Mouse (Mus musculus) midbrain, embryonic 12.5 days (tissue): ENCODE data around the gene Kctd2. TPM values are rescaled to one million over a fixed set of nuclear protein-coding genes. Genes with fewer than 3 reads are reported as not detected.
A peak's percentile ranks its signal among the peaks of the same experiment; 100 is the strongest.
"Not testable (repeated sequence)": the region's sequence is repeated elsewhere in the genome, so short reads cannot be mapped to it uniquely, and the experiment has no call there.

Experiments
- ATAC-seq: fragments of 200-750 bp; cut with Nextera tagmentation; 2 replicates; pipeline ENCODE4 v1.8.0; 2017; ENCODE audit warnings: low read depth, moderate TSS enrichment, moderate library complexity; ENCODE audit not compliant: low FRiP score
- H3K27ac ChIP-seq: fragments of 300-500 bp; sonication (generic); replicated peaks from 2 replicates; pipeline ENCODE4 v1.5.1; 2016; ENCODE audit warnings: mild to moderate bottlenecking
- H3K27me3 ChIP-seq: fragments of 300-500 bp; sonication (generic); 2 replicates; pipeline ENCODE4 v1.6.1; 2016; ENCODE audit warnings: mild to moderate bottlenecking
- H3K36me3 ChIP-seq: fragments of 300-500 bp; sonication (generic); 2 replicates; pipeline ENCODE4 v1.6.1; 2016
- H3K4me1 ChIP-seq: fragments of 300-500 bp; sonication (generic); 2 replicates; pipeline ENCODE4 v1.6.1; 2016
- H3K4me2 ChIP-seq: fragments of 300-500 bp; sonication (generic); replicated peaks from 2 replicates; pipeline ENCODE4 v1.6.1; 2016; ENCODE audit warnings: mild to moderate bottlenecking, moderate library complexity
- H3K4me3 ChIP-seq: fragments of 300-500 bp; sonication (generic); 2 replicates; pipeline ENCODE4 v1.5.1; 2016; ENCODE audit warnings: mild to moderate bottlenecking
- H3K9ac ChIP-seq: fragments of 300-500 bp; sonication (generic); replicated peaks from 2 replicates; pipeline ENCODE4 v1.6.1; 2016; ENCODE audit warnings: mild to moderate bottlenecking, moderate library complexity
- H3K9me3 ChIP-seq: fragments of 300-500 bp; sonication (generic); 2 replicates; pipeline ENCODE4 v1.6.1; 2016; ENCODE audit warnings: mild to moderate bottlenecking
- WGBS: fragments of 180-500 bp; shearing (Covaris S2); methylation state at CpG from one replicate; pipeline ENCODE4 v1.1.7; 2016; 5-methylcytosine and 5-hydroxymethylcytosine counted together
- polyA plus RNA-seq: library from polyadenylated mRNA; unstranded; fragments of >200 nt; fragmentation: Nextera tagmentation; extraction: Ambion mirVana; gene quantifications from 2 replicates; pipeline ENCODE4 v1.2.1, GENCODE M21; 2016

The Kctd2 gene
- polyA plus RNA-seq, 1 experiment from 2014 or later = 32.0 TPM

DNA sequence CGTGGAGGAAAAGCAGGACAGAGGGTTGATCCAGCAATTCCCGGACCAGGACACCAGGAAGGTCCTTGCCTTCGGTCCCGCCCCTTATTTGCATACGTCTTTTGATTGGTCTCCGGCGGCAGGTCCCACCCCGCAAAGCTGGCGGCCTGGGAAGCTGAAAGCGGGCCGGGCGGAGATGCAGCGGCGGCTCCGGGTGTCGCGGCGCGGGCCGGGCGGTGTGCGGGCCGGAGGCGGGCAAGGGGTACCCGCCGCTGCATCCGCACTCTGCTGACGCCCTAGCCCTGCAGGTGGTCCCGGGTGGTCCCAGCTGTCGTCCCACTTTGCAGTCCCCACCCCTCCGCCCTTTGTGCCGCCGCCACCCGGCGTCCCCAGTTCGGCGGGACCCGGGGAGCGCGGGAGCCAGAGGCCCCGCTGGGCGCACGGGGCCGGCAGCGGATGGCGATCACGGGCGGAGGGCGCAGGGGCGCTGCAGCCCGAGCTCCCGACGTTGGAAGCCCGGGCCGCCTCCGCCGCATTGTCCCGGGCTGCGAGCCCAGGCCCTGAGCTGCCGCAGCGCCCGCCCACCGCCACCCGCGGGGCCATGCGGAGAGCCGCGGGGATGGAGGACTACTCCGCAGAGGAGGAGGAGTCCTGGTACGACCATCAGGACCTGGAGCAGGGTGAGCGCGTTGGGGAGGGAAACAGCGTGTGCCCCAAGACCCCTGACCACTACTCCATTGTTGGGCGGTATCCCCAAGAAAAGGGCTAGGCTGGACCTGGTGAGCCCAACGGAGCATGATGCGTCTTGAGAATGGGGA, 38.0 kb upstream of the Kctd2 start, which contains the start of gene Cdr2l:
Cdr2l (plus strand) TSS at position 174 of the 797 bp plus-strand sequence.
- no peaks in the 10 kb centered on the region for H3K36me3 ChIP-seq
- peaks cover 4% of the 10 kb centered on the region; the same call in 1 of the 2 replicates for H3K9me3 ChIP-seq
- peak within 1 kb of the TSS; percentile 95 for H3K27ac ChIP-seq
- H3K4me2 ChIP-seq = peak within 1 kb of the TSS; percentile 86
- H3K9ac ChIP-seq = peak within 1 kb of the TSS; percentile 96
- peak; percentile 91 for ATAC-seq
- H3K4me1 ChIP-seq = peaks cover 43% of the 10 kb centered on the region
- no peaks in the 10 kb centered on the region for H3K27me3 ChIP-seq
- peak within 1 kb of the TSS; percentile 91 for H3K4me3 ChIP-seq
- WGBS = under 1% methylated on average over 76 of the region's 76 CpGs

GRCm38 (mm10) chr11:115382891-115383290, 37.0 kb upstream of the Kctd2 start:
- Histone ChIP-seq H3K4me2 (peak overlapping the region; percentile 86), H3K4me3 (peak overlapping the region; percentile 91), H3K36me3 (0 out of 2 replicates have a peak, but pooled peaks cover 2% of the 10 kb centered on the region), H3K9ac (peak overlapping the region; percentile 96), H3K9me3 (peaks cover 3% of the 10 kb centered on the region; the same call in 1 of the 2 replicates), H3K4me1 (peaks cover 43% of the 10 kb centered on the region), H3K27ac (peak overlapping the region; percentile 95), H3K27me3 (no peaks in the 10 kb centered on the region)
- ATAC-seq = no peak
- 14% methylated on average over 5 of the region's 5 CpGs for WGBS

DNA sequence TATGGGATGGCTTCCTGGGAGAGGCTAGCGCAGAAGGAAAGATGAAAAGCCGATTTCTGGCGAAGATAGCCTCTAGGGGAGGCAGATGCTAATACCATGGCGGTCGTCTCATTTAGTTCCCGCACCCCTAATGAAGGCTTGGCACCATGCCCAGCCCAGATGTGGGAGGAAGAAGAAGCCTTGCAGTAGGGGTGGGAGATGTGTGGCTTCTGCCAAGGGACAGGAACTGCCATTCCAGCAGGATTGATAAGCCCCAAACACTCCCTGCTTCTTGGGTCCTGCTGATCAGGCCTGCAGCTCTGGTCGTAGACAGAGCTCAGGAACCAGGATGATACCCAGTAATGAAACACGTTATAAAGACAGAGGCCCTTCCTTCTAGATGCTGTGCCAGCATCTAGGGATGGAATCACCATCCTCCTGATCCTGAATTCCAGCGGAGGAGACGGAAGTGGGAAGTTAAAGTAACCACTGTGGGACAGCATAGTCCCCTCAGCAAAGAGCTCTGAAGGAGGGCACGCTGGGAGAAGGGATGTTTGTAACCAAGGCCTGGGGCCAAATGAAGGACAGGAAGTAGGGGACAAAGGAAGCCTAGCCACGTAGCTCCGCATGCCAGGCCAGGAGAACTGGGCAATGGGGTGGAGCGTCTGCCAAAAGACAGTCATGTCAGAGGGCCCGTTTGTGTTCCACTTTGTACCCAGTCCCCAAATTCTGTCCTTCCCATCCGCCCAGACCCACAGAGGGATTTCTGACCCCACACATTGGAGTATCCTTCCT, 36.0 kb upstream of the Kctd2 start:
- peak overlapping the region; percentile 86 for H3K4me2 ChIP-seq
- 51% methylated on average over 16 of the region's 16 CpGs for WGBS
- 0 out of 2 replicates have a peak, but pooled peaks cover 2% of the 10 kb centered on the region for H3K36me3 ChIP-seq
- H3K27ac ChIP-seq = peak overlapping the region; percentile 63
- H3K9ac ChIP-seq = peak overlapping the region; percentile 96
- H3K27me3 ChIP-seq = no peaks in the 10 kb centered on the region
- no peak for ATAC-seq
- no peaks in the 10 kb centered on the region for H3K9me3 ChIP-seq
- H3K4me3 ChIP-seq = peak overlapping the region; percentile 91
- peaks cover 43% of the 10 kb centered on the region for H3K4me1 ChIP-seq

GRCm38 (mm10) chr11:115384587-115384986, 35.3 kb upstream of the Kctd2 start:
- Histone ChIP-seq H3K9me3 (no peaks in the 10 kb centered on the region), H3K27me3 (no peaks in the 10 kb centered on the region), H3K4me1 (peaks cover 43% of the 10 kb centered on the region), H3K4me3 (no peak overlapping the region), H3K4me2 (peak overlapping the region; percentile 86), H3K27ac (no peak overlapping the region), H3K36me3 (0 out of 2 replicates have a peak, but pooled peaks cover 8% of the 10 kb centered on the region), H3K9ac (peak overlapping the region; percentile 34)
- 73% methylated on average over 5 of the region's 5 CpGs for WGBS
- ATAC-seq = no peak

DNA sequence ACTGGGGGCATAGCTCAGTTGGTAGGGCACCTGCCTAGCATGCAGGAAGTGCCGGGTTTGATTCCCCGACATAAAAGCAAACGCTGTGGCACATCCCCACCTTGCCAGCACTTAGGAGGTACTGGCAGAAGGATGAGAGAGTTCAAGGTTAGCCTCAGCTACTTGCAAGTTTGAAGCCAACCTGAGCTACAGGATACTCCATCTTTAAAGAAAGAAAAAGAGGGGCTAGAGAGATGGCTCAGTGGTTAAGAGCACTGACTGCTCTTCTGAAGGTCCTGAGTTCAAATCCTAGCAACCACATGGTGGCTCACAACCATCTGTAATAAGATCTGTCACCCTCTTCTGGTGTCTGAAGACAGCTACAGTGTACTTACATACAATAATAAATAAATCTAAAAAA, 33.1 kb upstream of the Kctd2 start:
- not testable (repeated sequence) for H3K9me3 ChIP-seq, H3K27ac ChIP-seq, H3K4me2 ChIP-seq, ATAC-seq, H3K4me3 ChIP-seq, H3K9ac ChIP-seq, H3K27me3 ChIP-seq
- Histone ChIP-seq H3K4me1 (peaks cover 38% of the 10 kb centered on the region), H3K36me3 (peaks cover 27% of the 10 kb centered on the region)
- 93% methylated on average over 3 of the region's 3 CpGs for WGBS

- H3K36me3 ChIP-seq = peaks cover 72% of the 10 kb centered on the region
- H3K27me3 ChIP-seq = no peaks in the 10 kb centered on the region
- no peak for ATAC-seq
- no peak overlapping the region for H3K4me2 ChIP-seq
- no peak overlapping the region for H3K4me3 ChIP-seq
- no peak overlapping the region for H3K9ac ChIP-seq
- no peaks in the 10 kb centered on the region for H3K9me3 ChIP-seq
- no peak overlapping the region for H3K27ac ChIP-seq
- WGBS = 93% methylated on average over 7 of the region's 7 CpGs
- H3K4me1 ChIP-seq = no peaks in the 10 kb centered on the region
Measured at GRCm38 (mm10) chr11:115391358-115391757, 28.6 kb upstream of the Kctd2 start.

DNA sequence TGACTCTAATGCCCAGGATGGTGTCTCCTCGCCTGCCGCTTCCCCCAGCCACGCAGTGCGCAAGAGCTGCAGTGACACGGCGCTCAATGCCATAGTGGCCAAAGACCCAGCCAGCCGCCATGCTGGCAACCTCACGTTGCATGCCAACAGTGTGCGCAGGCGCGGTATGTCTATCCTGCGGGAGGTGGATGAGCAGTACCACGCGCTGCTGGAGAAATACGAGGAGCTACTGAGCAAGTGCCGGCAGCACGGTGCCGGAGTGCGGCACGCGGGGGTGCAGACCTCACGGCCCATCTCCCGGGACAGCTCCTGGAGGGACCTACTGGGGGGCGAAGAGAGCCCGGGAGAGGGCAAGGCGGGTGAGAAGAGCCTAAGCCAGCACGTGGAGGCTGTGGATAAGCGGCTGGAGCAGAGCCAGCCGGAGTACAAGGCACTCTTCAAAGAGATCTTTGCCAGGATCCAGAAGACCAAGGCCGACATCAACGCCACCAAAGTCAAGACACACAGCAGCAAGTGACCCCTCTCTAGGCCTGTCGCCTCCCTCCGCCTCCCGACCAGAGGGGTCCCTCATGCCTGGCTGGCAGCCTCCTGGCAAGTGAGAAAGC, 26.1 kb upstream of the Kctd2 start:
- Histone ChIP-seq H3K9ac (no peak overlapping the region), H3K27ac (no peak overlapping the region), H3K4me2 (no peak overlapping the region), H3K4me3 (no peak overlapping the region), H3K36me3 (peaks cover 72% of the 10 kb centered on the region), H3K9me3 (no peaks in the 10 kb centered on the region), H3K4me1 (no peaks in the 10 kb centered on the region), H3K27me3 (no peaks in the 10 kb centered on the region)
- no peak for ATAC-seq
- WGBS = 76% methylated on average over 34 of the region's 34 CpGs

GRCm38 (mm10) chr11:115398085-115398484, 21.8 kb upstream of the Kctd2 start:
- Histone ChIP-seq H3K4me3 (no peak overlapping the region), H3K9ac (no peak overlapping the region), H3K27ac (no peak overlapping the region), H3K4me2 (no peak overlapping the region), H3K36me3 (peaks cover 35% of the 10 kb centered on the region), H3K9me3 (no peaks in the 10 kb centered on the region), H3K4me1 (peaks cover 10% of the 10 kb centered on the region), H3K27me3 (no peaks in the 10 kb centered on the region)
- WGBS = 88% methylated on average over 7 of the region's 7 CpGs
- ATAC-seq = no peak

DNA sequence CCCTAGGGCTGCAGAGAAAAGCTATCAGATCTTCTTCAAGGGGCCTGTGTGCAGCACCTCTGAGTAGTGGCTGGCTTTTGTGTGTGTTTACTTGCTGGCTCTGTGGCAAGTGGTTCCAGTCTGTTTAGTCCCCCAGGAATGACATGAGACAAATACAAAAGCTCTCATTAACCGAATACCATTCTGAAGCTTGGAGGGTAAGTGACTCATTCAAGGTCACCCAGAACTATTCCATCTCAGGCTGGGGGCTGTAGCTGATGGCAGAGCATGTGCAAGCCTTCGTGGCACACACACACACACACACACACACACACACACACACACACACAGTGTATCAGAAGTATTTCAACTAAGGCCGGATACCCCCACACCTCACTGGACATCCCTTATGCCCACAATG, 19.8 kb upstream of the Kctd2 start:
- WGBS = 72% methylated on average over 3 of the region's 3 CpGs
- no peak overlapping the region for H3K9ac ChIP-seq
- H3K36me3 ChIP-seq = peaks cover 14% of the 10 kb centered on the region
- H3K4me1 ChIP-seq = peaks cover 22% of the 10 kb centered on the region
- no peak overlapping the region for H3K4me2 ChIP-seq
- no peak overlapping the region for H3K4me3 ChIP-seq
- H3K27me3 ChIP-seq = no peaks in the 10 kb centered on the region
- no peak for ATAC-seq
- H3K27ac ChIP-seq = peak overlapping the region; percentile 82
- H3K9me3 ChIP-seq = no peaks in the 10 kb centered on the region

GRCm38 (mm10) chr11:115400630-115401391, 19.1 kb upstream of the Kctd2 start:
- no peak overlapping the region for H3K9ac ChIP-seq
- 39% methylated on average over 11 of the region's 11 CpGs for WGBS

More at GRCm38 (mm10) chr11:115400630-115401391, 19.1 kb upstream of the Kctd2 start:
- peaks cover 10% of the 10 kb centered on the region for H3K36me3 ChIP-seq
- peak overlapping the region; percentile 82 for H3K27ac ChIP-seq
- no peaks in the 10 kb centered on the region for H3K27me3 ChIP-seq
- H3K4me1 ChIP-seq = peaks cover 29% of the 10 kb centered on the region
- H3K9me3 ChIP-seq = no peaks in the 10 kb centered on the region
- H3K4me3 ChIP-seq = no peak overlapping the region
- peak; percentile 35; the same call in 1 of the 2 replicates for ATAC-seq
- peak overlapping the region; percentile 28 for H3K4me2 ChIP-seq
